Comparison of ENCODE assay signal across 9 mouse cellular contexts in the genomic region with DNA sequence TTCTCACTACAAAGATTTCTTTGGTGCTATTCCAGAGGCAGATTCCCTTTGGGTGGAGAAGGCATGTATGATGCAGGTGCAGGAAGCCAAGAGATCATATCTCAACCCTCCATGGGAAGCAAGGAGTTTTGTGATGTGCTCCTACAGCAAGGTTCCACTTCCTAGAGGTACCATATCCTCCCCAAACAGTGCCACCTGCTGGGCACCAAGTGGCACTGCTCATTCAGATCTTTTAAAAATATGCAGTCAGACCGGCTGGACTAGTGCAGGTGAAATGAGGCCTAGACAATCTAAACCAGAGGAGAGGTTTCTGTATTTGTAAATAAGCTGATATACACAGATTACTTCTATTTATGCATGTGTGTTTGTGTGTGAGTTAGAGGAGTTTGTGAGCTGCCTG. TPM values are rescaled to one million over a fixed set of nuclear protein-coding genes. Genes with fewer than 3 reads are reported as not detected.
DNase-seq lines count a peak whose midpoint lies in the region; ATAC-seq and TF ChIP-seq lines count a peak whose summit lies in the region.
"Had no signal": no experiment of that assay in that cellular context is flagged by ENCODE, and none has a peak within 500 bp of the region (broad histone marks: within the 10 kb centered on the region; RNA-seq: fewer than 3 reads in every experiment).

No protein-coding gene starts in this region.

- no peaks in the 10 kb centered on the region for H3K9me3 ChIP-seq in CH12.LX (replicated peaks; ENCODE audit: low read length)
- H3K9me3 ChIP-seq: lung, embryonic 15.5 days had no signal

- no peak for TF ChIP-seq EP300 in CH12.LX (IDR thresholded peaks at IDR 0.05; ENCODE audit: low read length)

- H3K36me3 ChIP-seq in CH12.LX (replicated peaks in 1 of 2; ENCODE audit: control insufficient read depth in 1 of 2, insufficient read depth in 1 of 2, low read length in 1 of 2), result no peaks in the 10 kb centered on the region
- no peaks in the 10 kb centered on the region for H3K36me3 ChIP-seq in kidney, adult 2 months (ENCODE audit: control insufficient read depth, insufficient read depth, low read length)
- H3K36me3 ChIP-seq: lung, embryonic 15.5 days had no signal

- no peak overlapping the region for H3K27ac ChIP-seq in CH12.LX (ENCODE audit: insufficient read depth, low read depth)
- H3K27ac ChIP-seq in kidney, adult 2 months (ENCODE audit: insufficient read depth, low read depth, low read length), result no peak overlapping the region
- H3K27ac ChIP-seq: lung, embryonic 15.5 days had no signal

- no peak for ATAC-seq in inflammation-experienced regulatory T-cells, adult 6 months

- no peaks in the 10 kb centered on the region for H3K79me2 ChIP-seq in CH12.LX (replicated peaks; ENCODE audit: control insufficient read depth, extremely low read depth, insufficient read depth, poor library complexity, severe bottlenecking)

- dilution Hi-C loops in CH12.LX (cut with MboI; ENCODE audit: extremely low pct_ligation_motif_present, extremely low pct_unique_long_range_greater_than_20kb, low sequenced_read_pairs), result no loop called here

- H3K9ac ChIP-seq in CH12.LX (ENCODE audit: insufficient read depth, low read depth), result no peak overlapping the region
- H3K9ac ChIP-seq: lung, embryonic 15.5 days had no signal

- peak; percentile 73 to 83 for TF ChIP-seq CTCF in CH12.LX (conservative IDR thresholded peaks at IDR 0.05 in 1 of 2, IDR thresholded peaks at IDR 0.05 in 1 of 2; ENCODE audit: low read depth in 2 of 2, low read length in 2 of 2)
- peak; percentile 80 for TF ChIP-seq CTCF in kidney, adult 2 months (conservative IDR thresholded peaks at IDR 0.05; ENCODE audit: insufficient read depth, insufficient read length, low read depth, low read length)

- 39% methylated on average over 1 of the region's 1 CpGs for WGBS in kidney, adult 2 months

- H3K4me1 ChIP-seq in CH12.LX (ENCODE audit: control insufficient read depth in 1 of 2, insufficient read depth in 2 of 2), result no peaks in the 10 kb centered on the region
- no peaks in the 10 kb centered on the region for H3K4me1 ChIP-seq in kidney, adult 2 months (ENCODE audit: control insufficient read depth, insufficient read depth, low read length)
- H3K4me1 ChIP-seq: lung, embryonic 15.5 days had no signal

- no peak overlapping the region for H3K4me2 ChIP-seq in CH12.LX (ENCODE audit: insufficient read depth, low read depth, poor library complexity, severe bottlenecking)
- H3K4me2 ChIP-seq: lung, embryonic 15.5 days had no signal

- DNase-seq in heart, postnatal 4 days, result peak; percentile 30
- DNase-seq in heart, adult 9 months (ENCODE audit: low spot score in 2 of 2), result no peak
- peak; percentile 48 for DNase-seq in CH12.LX (ENCODE audit: extremely low read depth)
- DNase-seq in adrenal gland, postnatal 25 days, result peak; percentile 46
- DNase-seq in kidney, adult 2 months, result peak; percentile 45
- peak; percentile 24 to 46 for DNase-seq in lung, postnatal 4 days
- DNase-seq in frontal cortex, postnatal 10 days (ENCODE audit: low spot score in 2 of 2), result no peak

- no peak overlapping the region for H3K4me3 ChIP-seq in CH12.LX (replicated peaks in 1 of 3; ENCODE audit: low read depth in 2 of 3, low read length in 2 of 3, poor library complexity in 1 of 3)
- H3K4me3 ChIP-seq in kidney, adult 2 months (ENCODE audit: insufficient read depth, low read depth, low read length), result no peak overlapping the region
- H3K4me3 ChIP-seq: lung, embryonic 15.5 days had no signal

- in situ Hi-C loops in CH12.LX (cut with MboI; ENCODE audit: low pct_ligation_motif_present, low pct_unique_long_range_greater_than_20kb, low sequenced_read_pairs), result no loop called here

- no peak for TF ChIP-seq POLR2A in CH12.LX (IDR thresholded peaks at IDR 0.05; ENCODE audit: low read depth, low read length)
- no peak for TF ChIP-seq POLR2A in kidney, adult 2 months (IDR thresholded peaks at IDR 0.05; ENCODE audit: low read depth, low read length)

- peak; percentile 43 for TF ChIP-seq RAD21 in CH12.LX (IDR thresholded peaks at IDR 0.05; ENCODE audit: low read depth, low read length)

- peaks cover 44% of the 10 kb centered on the region for H3K27me3 ChIP-seq in CH12.LX (replicated peaks)
- H3K27me3 ChIP-seq in kidney, adult 2 months (replicated peaks; ENCODE audit: control insufficient read depth, insufficient read depth, low read length), result no peaks in the 10 kb centered on the region
- H3K27me3 ChIP-seq: lung, embryonic 15.5 days had no signal

TF ChIP-seq in CH12.LX, 34 proteins besides CTCF, POLR2A, EP300 and RAD21:
- no peak for TF ChIP-seq MYC (IDR thresholded peaks at IDR 0.05; ENCODE audit: low read depth, low read length)
- peak; percentile 79 for TF ChIP-seq SMC3 (IDR thresholded peaks at IDR 0.05; ENCODE audit: low read depth, low read length)
- no peak for TF ChIP-seq MAFK (IDR thresholded peaks at IDR 0.05; ENCODE audit: insufficient replicate concordance, low read length)
- 0 out of 2 replicates have a peak, but pooled peaks have one; percentile 15 for TF ChIP-seq ELF1 (IDR thresholded peaks at IDR 0.05; ENCODE audit: low read depth, low read length)
- no peak for TF ChIP-seq TBP (conservative IDR thresholded peaks at IDR 0.05; ENCODE audit: low read depth, low read length)

RNA-seq across cellular contexts. Expression of a gene that starts 35.3 kb away (rescaled TPM):
- total RNA-seq in heart, postnatal 4 days (2021), result under 1 TPM; 0.29 to 0.31 TPM
- total RNA-seq in CH12.LX (2012; rRNA removed) (not detected in 2 replicates), CH12.LX (2014; rRNA removed) (not detected in 2 replicates)
- not detected in 2 replicates for polyA plus RNA-seq in CH12.LX (2012; ENCODE audit: insufficient read length, low read depth)
- 36.6 and 36.9 TPM in 2 replicates for total RNA-seq in adrenal gland, postnatal 25 days (2021)
- 5.9 and 6.4 TPM in 2 replicates for polyA plus RNA-seq in kidney, adult 2 months (2012; rRNA removed)
- not detected for polyA plus RNA-seq in inflammation-experienced regulatory T-cells, adult 6 months (2017; shearing (Covaris generic))

Comparison
In these comparisons a context has a peak if more than half of its experiments do, and no peak if none do; other contexts are left out.
1. DNase-seq: peak in heart, postnatal 4 days (single experiment), CH12.LX (single experiment), adrenal gland, postnatal 25 days (single experiment), kidney, adult 2 months (single experiment) and lung, postnatal 4 days (2 of 2); none in heart, adult 9 months (0 of 2) and frontal cortex, postnatal 10 days (0 of 2).
2. RNA of a gene that starts 35.3 kb away (total RNA-seq): 36.6 to 36.9 TPM in adrenal gland, postnatal 25 days; 0.29 to 0.31 TPM in heart, postnatal 4 days and not detected in CH12.LX; every median in the first group is over 10 times any median in the second.